Mouse (Mus musculus): ENCODE data around the gene Ms4a4a. TPM values are rescaled to one million over a fixed set of nuclear protein-coding genes. Genes with fewer than 3 reads are reported as not detected.

The Ms4a4a gene
- total RNA-seq, 4 experiments from 2014 or later: 3.0 to 8.9 (median 8.4) TPM

DNA sequence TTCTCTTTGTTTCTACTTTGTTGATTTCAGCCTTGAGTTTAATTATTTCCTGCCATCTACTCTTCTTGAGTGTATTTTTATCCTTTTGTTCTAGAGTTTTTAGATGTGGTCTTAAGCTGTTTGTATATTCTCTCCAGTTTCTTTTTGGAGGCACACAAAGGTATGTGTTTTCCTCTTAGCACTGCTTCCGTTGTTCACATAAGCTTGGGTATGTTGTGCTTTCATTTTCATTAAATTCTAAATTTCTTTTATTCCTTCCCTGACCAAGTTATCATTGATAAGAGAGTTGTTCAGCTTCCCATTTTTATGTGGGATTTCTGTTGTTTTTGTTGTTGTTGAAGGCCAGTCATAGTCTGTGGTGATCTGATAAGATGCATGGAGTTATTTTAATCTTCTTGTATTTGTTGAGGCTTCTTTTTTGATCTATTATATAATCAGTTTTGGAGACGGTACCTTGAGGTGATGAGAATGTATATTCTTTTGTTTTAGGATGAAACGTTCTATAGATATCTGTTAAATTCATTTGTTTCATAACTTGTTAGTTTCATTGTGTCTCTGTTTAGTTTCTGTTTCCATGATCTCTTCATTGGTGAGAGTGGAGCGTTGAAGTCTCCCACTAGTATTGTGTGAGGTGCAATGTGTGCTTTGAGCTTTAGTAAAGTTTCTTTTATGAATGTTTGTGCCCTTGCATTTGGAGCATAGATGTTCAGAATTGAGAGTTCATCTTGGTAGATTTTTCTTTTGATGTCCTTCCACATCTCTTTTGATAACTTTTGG lies 59.9 kb downstream of the Ms4a4a start:
- no peak for DNase-seq

Other genes with a start within 250 kb of the Ms4a4a start
- not detected for gene 1700017D01Rik, start 244.6 kb upstream of the Ms4a4a start, total RNA-seq (2022)
- gene 1700025F22Rik, start 210.2 kb upstream of the Ms4a4a start, total RNA-seq (2022): not detected
- not detected for gene Ms4a13, start 178.8 kb upstream of the Ms4a4a start, total RNA-seq (2022)
- under 1 TPM in 1 of 4 experiments, not detected in 3; 0.22 TPM for gene Ms4a12, start 143.1 kb upstream of the Ms4a4a start, total RNA-seq (2022)
- under 1 TPM; 0.38 to 0.89 (median 0.56) TPM for gene Ms4a1, start 109.3 kb upstream of the Ms4a4a start, total RNA-seq (2022)
- not detected for gene Ms4a5, start 91.7 kb upstream of the Ms4a4a start, total RNA-seq (2022)
- under 1 TPM; 0.07 to 0.43 (median 0.25) TPM for gene Ms4a14, start 61.1 kb upstream of the Ms4a4a start, total RNA-seq (2022)
- 10 to 100 TPM in 2 of 4 experiments, 1 to 10 TPM in 2; 1.6 to 14.0 (median 7.6) TPM for gene Ms4a7, start 39.4 kb upstream of the Ms4a4a start, total RNA-seq (2022)
- gene Ms4a4c, start 29.2 kb downstream of the Ms4a4a start, total RNA-seq (2022): 1 to 10 TPM in 2 of 4 experiments, under 1 TPM in 2; 0.40 to 3.5 (median 0.93) TPM
- gene Ms4a4b, start 68.0 kb downstream of the Ms4a4a start, total RNA-seq (2022): 1 to 10 TPM in 3 of 4 experiments, under 1 TPM in 1; 0.66 to 3.0 (median 1.5) TPM
- 10 to 100 TPM; 10.3 to 18.6 (median 17.5) TPM for gene Ms4a6c, start 93.8 kb downstream of the Ms4a4a start, total RNA-seq (2022)
- gene Gm8369, start 110.4 kb downstream of the Ms4a4a start, total RNA-seq (2022): under 1 TPM; 0.22 to 0.89 (median 0.35) TPM
- gene Ms4a6b, start 141.0 kb downstream of the Ms4a4a start, total RNA-seq (2022): 10 to 100 TPM in 2 of 4 experiments, 1 to 10 TPM in 2; 6.8 to 11.0 (median 9.6) TPM
- gene Ms4a4d, start 161.3 kb downstream of the Ms4a4a start, total RNA-seq (2022): 1 to 10 TPM; 1.8 to 3.3 (median 2.3) TPM
- gene Ms4a6d, start 229.3 kb downstream of the Ms4a4a start, total RNA-seq (2022): 10 to 100 TPM in 1 of 4 experiments, 1 to 10 TPM in 3; 6.9 to 10.1 (median 8.8) TPM
- under 1 TPM in 1 of 4 experiments, not detected in 3; 0.52 TPM for gene Ms4a2, start 248.2 kb downstream of the Ms4a4a start, total RNA-seq (2022)